Mouse (Mus musculus): ENCODE results near the gene Pcbp4. TPM values are rescaled to one million over a fixed set of nuclear protein-coding genes. Genes with fewer than 3 reads are reported as not detected.
"Not testable (repeated sequence)": the region's sequence is repeated elsewhere in the genome, so short reads cannot be mapped to it uniquely, and the experiment has no call there.

The Pcbp4 gene
- total RNA-seq, 1 experiment from 2014 or later = 3.3 TPM

- ATAC-seq (replicated peaks; ENCODE audit: low read depth, poor library complexity, severe bottlenecking) = peak; percentile 89
Observed at GRCm38 (mm10) chr9:106476924-106477484, 23.9 kb downstream of the Pcbp4 start, which contains the start of gene Parp3. Gene Parp3, minus strand, starts transcription at chr9:106476949.

GRCm38 (mm10) chr9:106477649-106478048, 24.6 kb downstream of the Pcbp4 start:
- ATAC-seq (replicated peaks; ENCODE audit: low read depth, poor library complexity, severe bottlenecking) = no peak

GRCm38 (mm10) chr9:106478101-106478500, 25.0 kb downstream of the Pcbp4 start:
- ATAC-seq (replicated peaks; ENCODE audit: low read depth, poor library complexity, severe bottlenecking) = no peak

- no peak for ATAC-seq (replicated peaks; ENCODE audit: low read depth, poor library complexity, severe bottlenecking)
Observed at GRCm38 (mm10) chr9:106480541-106480940, 27.4 kb downstream of the Pcbp4 start.

- peak; percentile 9; the same call in 1 of the 2 replicates for ATAC-seq (replicated peaks; ENCODE audit: low read depth, poor library complexity, severe bottlenecking)
Observed at GRCm38 (mm10) chr9:106481075-106481474, 28.0 kb downstream of the Pcbp4 start.

- no peak for ATAC-seq (replicated peaks; ENCODE audit: low read depth, poor library complexity, severe bottlenecking)
Observed at GRCm38 (mm10) chr9:106481676-106482075, 28.6 kb downstream of the Pcbp4 start.

- ATAC-seq (replicated peaks; ENCODE audit: low read depth, poor library complexity, severe bottlenecking) = no peak
Observed at GRCm38 (mm10) chr9:106482578-106483115, 29.6 kb downstream of the Pcbp4 start.

GRCm38 (mm10) chr9:106483136-106483535, 30.0 kb downstream of the Pcbp4 start:
- no peak for ATAC-seq (replicated peaks; ENCODE audit: low read depth, poor library complexity, severe bottlenecking)

- no peak for ATAC-seq (replicated peaks; ENCODE audit: low read depth, poor library complexity, severe bottlenecking)
Observed at GRCm38 (mm10) chr9:106483606-106484005, 30.5 kb downstream of the Pcbp4 start.

- ATAC-seq (replicated peaks; ENCODE audit: low read depth, poor library complexity, severe bottlenecking) = no peak
Observed at GRCm38 (mm10) chr9:106485076-106485475, 32.0 kb downstream of the Pcbp4 start.

- ATAC-seq (replicated peaks; ENCODE audit: low read depth, poor library complexity, severe bottlenecking) = not testable (repeated sequence)
Observed at GRCm38 (mm10) chr9:106487602-106488001, 34.5 kb downstream of the Pcbp4 start.

GRCm38 (mm10) chr9:106499667-106500066, 46.6 kb downstream of the Pcbp4 start, which contains the start of gene Iqcf1:
Gene Iqcf1, plus strand, starts transcription at chr9:106499967.
- no peak for ATAC-seq (replicated peaks; ENCODE audit: low read depth, poor library complexity, severe bottlenecking)

GRCm38 (mm10) chr9:106501846-106502245, 48.8 kb downstream of the Pcbp4 start:
- ATAC-seq (replicated peaks; ENCODE audit: low read depth, poor library complexity, severe bottlenecking) = no peak

- ATAC-seq (replicated peaks; ENCODE audit: low read depth, poor library complexity, severe bottlenecking) = no peak
Observed at GRCm38 (mm10) chr9:106504246-106504645, 51.2 kb downstream of the Pcbp4 start.

GRCm38 (mm10) chr9:106509356-106509755, 56.3 kb downstream of the Pcbp4 start:
- no peak for ATAC-seq (replicated peaks; ENCODE audit: low read depth, poor library complexity, severe bottlenecking)

- no peak for ATAC-seq (replicated peaks; ENCODE audit: low read depth, poor library complexity, severe bottlenecking)
Observed at GRCm38 (mm10) chr9:106512729-106513450, 59.8 kb downstream of the Pcbp4 start.

- ATAC-seq (replicated peaks; ENCODE audit: low read depth, poor library complexity, severe bottlenecking) = no peak
Observed at GRCm38 (mm10) chr9:106513566-106513965, 60.5 kb downstream of the Pcbp4 start.

All from common myeloid progenitor, adult 5-6 weeks (primary cell).